Mouse (Mus musculus): ENCODE measurements at regions not wholly inside any gene's neighbourhood (a gene's known extent, or its start where the extent isn't known, plus 50 kb on each side); places are given as distances from the start of the nearest gene placed in this dataset.

GRCm38 (mm10) chr13:112120346-112120745 lies 167.9 kb upstream of the Ankrd55 start:
- no peaks in the 10 kb centered on the region; the same call in 1 of the 2 replicates for H3K4me1 ChIP-seq (ENCODE audit: control insufficient read depth, insufficient read depth, low read length)
- no peak for TF ChIP-seq CTCF (IDR thresholded peaks at IDR 0.05; ENCODE audit: control insufficient read depth, insufficient read depth, insufficient replicate concordance, low read depth, low read length)
- TF ChIP-seq POLR2A (IDR thresholded peaks at IDR 0.05; ENCODE audit: control insufficient read depth, low read depth, low read length) = no peak
- H3K27me3 ChIP-seq (ENCODE audit: control insufficient read depth, insufficient read depth, low read length) = no peaks in the 10 kb centered on the region
- no peak overlapping the region for H3K4me3 ChIP-seq (ENCODE audit: control insufficient read depth, low read depth, low read length)
- no peaks in the 10 kb centered on the region for H3K36me3 ChIP-seq (ENCODE audit: control insufficient read depth, insufficient read depth, low read length)
- H3K27ac ChIP-seq (ENCODE audit: control insufficient read depth, insufficient read depth, low read depth, low read length) = no peak overlapping the region

- H3K27ac ChIP-seq (ENCODE audit: control insufficient read depth, insufficient read depth, low read depth, low read length) = no peak overlapping the region
- H3K27me3 ChIP-seq (ENCODE audit: control insufficient read depth, insufficient read depth, low read length) = no peaks in the 10 kb centered on the region
- H3K4me1 ChIP-seq (ENCODE audit: control insufficient read depth, insufficient read depth, low read length) = no peaks in the 10 kb centered on the region; the same call in 1 of the 2 replicates
- H3K4me3 ChIP-seq (ENCODE audit: control insufficient read depth, low read depth, low read length) = no peak overlapping the region
- TF ChIP-seq CTCF (IDR thresholded peaks at IDR 0.05; ENCODE audit: control insufficient read depth, insufficient read depth, insufficient replicate concordance, low read depth, low read length) (no peak), POLR2A (IDR thresholded peaks at IDR 0.05; ENCODE audit: control insufficient read depth, low read depth, low read length) (no peak)
- no peaks in the 10 kb centered on the region for H3K36me3 ChIP-seq (ENCODE audit: control insufficient read depth, insufficient read depth, low read length)
Observed at GRCm38 (mm10) chr13:112121110-112121509, 167.1 kb upstream of the Ankrd55 start.

GRCm38 (mm10) chr13:112122842-112123373 lies 165.3 kb upstream of the Ankrd55 start:
- H3K4me3 ChIP-seq (ENCODE audit: control insufficient read depth, low read depth, low read length) = no peak overlapping the region
- no peaks in the 10 kb centered on the region for H3K36me3 ChIP-seq (ENCODE audit: control insufficient read depth, insufficient read depth, low read length)
- no peaks in the 10 kb centered on the region; the same call in 1 of the 2 replicates for H3K4me1 ChIP-seq (ENCODE audit: control insufficient read depth, insufficient read depth, low read length)
- no peak for TF ChIP-seq CTCF (IDR thresholded peaks at IDR 0.05; ENCODE audit: control insufficient read depth, insufficient read depth, insufficient replicate concordance, low read depth, low read length)
- no peak for TF ChIP-seq POLR2A (IDR thresholded peaks at IDR 0.05; ENCODE audit: control insufficient read depth, low read depth, low read length)
- H3K27me3 ChIP-seq (ENCODE audit: control insufficient read depth, insufficient read depth, low read length) = no peaks in the 10 kb centered on the region
- no peak overlapping the region; the same call in 1 of the 2 replicates for H3K27ac ChIP-seq (ENCODE audit: control insufficient read depth, insufficient read depth, low read depth, low read length)

GRCm38 (mm10) chr13:112125769-112126469 lies 162.3 kb upstream of the Ankrd55 start:
- Histone ChIP-seq H3K4me3 (ENCODE audit: control insufficient read depth, low read depth, low read length) (no peak overlapping the region), H3K4me1 (ENCODE audit: control insufficient read depth, insufficient read depth, low read length) (no peaks in the 10 kb centered on the region), H3K27me3 (ENCODE audit: control insufficient read depth, insufficient read depth, low read length) (no peaks in the 10 kb centered on the region), H3K27ac (ENCODE audit: control insufficient read depth, insufficient read depth, low read depth, low read length) (no peak overlapping the region), H3K36me3 (ENCODE audit: control insufficient read depth, insufficient read depth, low read length) (no peaks in the 10 kb centered on the region)
- TF ChIP-seq POLR2A (IDR thresholded peaks at IDR 0.05; ENCODE audit: control insufficient read depth, low read depth, low read length) (no peak), CTCF (IDR thresholded peaks at IDR 0.05; ENCODE audit: control insufficient read depth, insufficient read depth, insufficient replicate concordance, low read depth, low read length) (no peak)

GRCm38 (mm10) chr13:112130220-112130619 lies 158.0 kb upstream of the Ankrd55 start:
- Histone ChIP-seq H3K36me3 (ENCODE audit: control insufficient read depth, insufficient read depth, low read length) (no peaks in the 10 kb centered on the region), H3K27me3 (ENCODE audit: control insufficient read depth, insufficient read depth, low read length) (no peaks in the 10 kb centered on the region), H3K4me3 (ENCODE audit: control insufficient read depth, low read depth, low read length) (no peak overlapping the region), H3K4me1 (ENCODE audit: control insufficient read depth, insufficient read depth, low read length) (no peaks in the 10 kb centered on the region), H3K27ac (ENCODE audit: control insufficient read depth, insufficient read depth, low read depth, low read length) (no peak overlapping the region)
- TF ChIP-seq CTCF (IDR thresholded peaks at IDR 0.05; ENCODE audit: control insufficient read depth, insufficient read depth, insufficient replicate concordance, low read depth, low read length) = no peak
- no peak for TF ChIP-seq POLR2A (IDR thresholded peaks at IDR 0.05; ENCODE audit: control insufficient read depth, low read depth, low read length)

GRCm38 (mm10) chr13:112130774-112131173 lies 157.5 kb upstream of the Ankrd55 start:
- no peak overlapping the region for H3K4me3 ChIP-seq (ENCODE audit: control insufficient read depth, low read depth, low read length)
- H3K4me1 ChIP-seq (ENCODE audit: control insufficient read depth, insufficient read depth, low read length) = no peaks in the 10 kb centered on the region
- H3K27ac ChIP-seq (ENCODE audit: control insufficient read depth, insufficient read depth, low read depth, low read length) = no peak overlapping the region
- H3K36me3 ChIP-seq (ENCODE audit: control insufficient read depth, insufficient read depth, low read length) = no peaks in the 10 kb centered on the region
- TF ChIP-seq POLR2A (IDR thresholded peaks at IDR 0.05; ENCODE audit: control insufficient read depth, low read depth, low read length) = no peak
- TF ChIP-seq CTCF (IDR thresholded peaks at IDR 0.05; ENCODE audit: control insufficient read depth, insufficient read depth, insufficient replicate concordance, low read depth, low read length) = no peak
- H3K27me3 ChIP-seq (ENCODE audit: control insufficient read depth, insufficient read depth, low read length) = no peaks in the 10 kb centered on the region

GRCm38 (mm10) chr13:112131191-112131590 lies 157.1 kb upstream of the Ankrd55 start:
- H3K27me3 ChIP-seq (ENCODE audit: control insufficient read depth, insufficient read depth, low read length) = no peaks in the 10 kb centered on the region
- no peaks in the 10 kb centered on the region for H3K4me1 ChIP-seq (ENCODE audit: control insufficient read depth, insufficient read depth, low read length)
- H3K27ac ChIP-seq (ENCODE audit: control insufficient read depth, insufficient read depth, low read depth, low read length) = no peak overlapping the region
- no peak for TF ChIP-seq POLR2A (IDR thresholded peaks at IDR 0.05; ENCODE audit: control insufficient read depth, low read depth, low read length)
- TF ChIP-seq CTCF (IDR thresholded peaks at IDR 0.05; ENCODE audit: control insufficient read depth, insufficient read depth, insufficient replicate concordance, low read depth, low read length) = no peak
- H3K4me3 ChIP-seq (ENCODE audit: control insufficient read depth, low read depth, low read length) = no peak overlapping the region
- no peaks in the 10 kb centered on the region for H3K36me3 ChIP-seq (ENCODE audit: control insufficient read depth, insufficient read depth, low read length)
